22 mouse cellular contexts compared by ENCODE assay signal in the genomic region with DNA sequence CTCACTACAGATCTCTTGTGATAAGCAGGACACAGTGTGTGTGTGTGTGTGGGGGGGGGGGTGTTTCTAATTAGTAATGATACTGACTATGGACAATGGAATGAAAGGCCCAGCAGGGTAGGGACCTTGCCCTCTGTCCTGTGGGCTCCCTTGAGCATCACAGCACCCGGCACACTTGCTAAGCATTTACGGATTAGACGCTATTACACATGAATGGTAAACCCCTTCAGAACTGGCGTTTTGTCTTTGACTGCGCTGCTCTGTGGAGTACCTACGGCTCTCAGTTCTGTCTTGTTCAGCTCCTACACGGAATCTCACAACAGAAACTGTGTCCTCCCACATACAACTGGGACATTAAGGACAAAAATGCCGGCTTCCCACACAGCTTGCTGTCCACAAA.
DNase-seq lines count a peak whose midpoint lies in the region; ATAC-seq lines count a peak whose summit lies in the region.
"Had no signal": no experiment of that assay in that cellular context is flagged by ENCODE, and none has a peak within 500 bp of the region (broad histone marks: within the 10 kb centered on the region; RNA-seq: fewer than 3 reads in every experiment).

No protein-coding gene starts in this region.

- peak; percentile 13 for DNase-seq in heart, adult 11 months
- no peak for DNase-seq in heart, adult 9 months (ENCODE audit: low spot score in 2 of 2)
- peak; percentile 82 for DNase-seq in Muller cell, postnatal 12 days (ENCODE audit: inconsistent ontology term)
- peak; percentile 45 for DNase-seq in forebrain, embryonic 14.5 days (ENCODE audit: low spot score)
- no peak for DNase-seq in lung, postnatal 10 days
- no peak for DNase-seq in adrenal gland, adult 8-10 months
- DNase-seq: adrenal gland, adult 2 months; cerebellum, postnatal 36 days; gastrocnemius, postnatal 25 days; heart, postnatal 36 days; layer of hippocampus, postnatal 36 days; thymus, adult 2 months had no signal

- H3K4me1 ChIP-seq in forebrain, embryonic 14.5 days (ENCODE audit: control insufficient read depth, insufficient read depth, low read length): peaks cover 7% of the 10 kb centered on the region
- peaks cover 10% of the 10 kb centered on the region for H3K4me1 ChIP-seq in midbrain, embryonic 12.5 days
- H3K4me1 ChIP-seq: heart, embryonic 12.5 days; limb, embryonic 10.5 days; liver, embryonic 12.5 days; lung, embryonic 15.5 days had no signal

- no peak overlapping the region for H3K4me3 ChIP-seq in forebrain, embryonic 14.5 days (ENCODE audit: low read depth, low read length)
- no peak overlapping the region for H3K4me3 ChIP-seq in midbrain, embryonic 12.5 days
- H3K4me3 ChIP-seq: embryonic facial prominence, embryonic 13.5 days; heart, embryonic 12.5 days; limb, embryonic 10.5 days; liver, embryonic 12.5 days; lung, embryonic 15.5 days; myocyte had no signal

- H3K9ac ChIP-seq in forebrain, embryonic 14.5 days (ENCODE audit: low read length): no peak overlapping the region
- H3K9ac ChIP-seq in midbrain, embryonic 12.5 days (replicated peaks): no peak overlapping the region
- H3K9ac ChIP-seq: embryonic facial prominence, embryonic 13.5 days; heart, embryonic 12.5 days; liver, embryonic 12.5 days; lung, embryonic 15.5 days had no signal

- H3K36me3 ChIP-seq in forebrain, embryonic 14.5 days (ENCODE audit: control insufficient read depth, insufficient read depth, low read length): no peaks in the 10 kb centered on the region
- H3K36me3 ChIP-seq in midbrain, embryonic 12.5 days: no peaks in the 10 kb centered on the region
- H3K36me3 ChIP-seq: embryonic facial prominence, embryonic 13.5 days; G1E; limb, embryonic 10.5 days; liver, embryonic 12.5 days; lung, embryonic 15.5 days had no signal

- H3K27ac ChIP-seq in forebrain, embryonic 14.5 days (ENCODE audit: low read depth, low read length): no peak overlapping the region
- H3K27ac ChIP-seq in midbrain, embryonic 12.5 days (replicated peaks): no peak overlapping the region
- H3K27ac ChIP-seq: embryonic facial prominence, embryonic 13.5 days; kidney, postnatal 0 days; limb, embryonic 10.5 days; liver, embryonic 12.5 days; lung, embryonic 15.5 days had no signal

- H3K9me3 ChIP-seq in forebrain, embryonic 14.5 days (replicated peaks; ENCODE audit: control insufficient read depth, low read length): 0 out of 2 replicates have a peak, but pooled peaks cover 4% of the 10 kb centered on the region
- 0 out of 2 replicates have a peak, but pooled peaks cover 7% of the 10 kb centered on the region for H3K9me3 ChIP-seq in midbrain, embryonic 12.5 days
- H3K9me3 ChIP-seq: embryonic facial prominence, embryonic 13.5 days; G1E; limb, embryonic 10.5 days; liver, embryonic 12.5 days; lung, embryonic 15.5 days had no signal

- H3K4me2 ChIP-seq in forebrain, embryonic 14.5 days (ENCODE audit: low read length): no peak overlapping the region
- H3K4me2 ChIP-seq in midbrain, embryonic 12.5 days (replicated peaks): peak overlapping the region; percentile 26
- H3K4me2 ChIP-seq: embryonic facial prominence, embryonic 13.5 days; heart, embryonic 12.5 days; liver, embryonic 12.5 days; lung, embryonic 15.5 days had no signal

- no peak for ATAC-seq in forebrain, embryonic 14.5 days
- peak; percentile 44 for ATAC-seq in midbrain, embryonic 12.5 days (ENCODE audit: low FRiP score, low read depth)
- ATAC-seq: intestine, embryonic 16.5 days; liver, embryonic 12.5 days had no signal

- WGBS in forebrain, embryonic 14.5 days: 15% methylated on average over 8 of the region's 8 CpGs
- WGBS in midbrain, embryonic 12.5 days: 28% methylated on average over 8 of the region's 8 CpGs

- no peaks in the 10 kb centered on the region for H3K27me3 ChIP-seq in forebrain, embryonic 14.5 days (replicated peaks; ENCODE audit: control insufficient read depth, insufficient read depth, low read length)
- peaks cover 3% of the 10 kb centered on the region; the same call in 1 of the 2 replicates for H3K27me3 ChIP-seq in midbrain, embryonic 12.5 days
- H3K27me3 ChIP-seq: embryonic facial prominence, embryonic 13.5 days; heart, embryonic 12.5 days; liver, embryonic 12.5 days; lung, embryonic 15.5 days had no signal

Comparison
In these comparisons a context has a peak if more than half of its experiments do, and no peak if none do; other contexts are left out.
1. DNase-seq: peak in heart, adult 11 months (single experiment), Muller cell, postnatal 12 days (single experiment) and forebrain, embryonic 14.5 days (single experiment); none in heart, adult 9 months (0 of 2), lung, postnatal 10 days (single experiment) and adrenal gland, adult 8-10 months (single experiment).